Mouse (Mus musculus) lung, embryonic 15.5 days (tissue): ENCODE measurements around the gene Olfr588-ps1. TPM values are rescaled to one million over a fixed set of nuclear protein-coding genes. Genes with fewer than 3 reads are reported as not detected.
"Not testable (repeated sequence)": the region's sequence is repeated elsewhere in the genome, so short reads cannot be mapped to it uniquely, and the experiment has no call there.

Experiments used
- ATAC-seq: fragments of 200-750 bp; cut with Nextera tagmentation; 2 replicates; pipeline ENCODE4 v1.8.0; 2017; ENCODE audit warnings: moderate number of reproducible peaks, borderline replicate concordance; ENCODE audit not compliant: low FRiP score, low TSS enrichment; ENCODE audit errors: extremely low read depth
- H3K27ac ChIP-seq: fragments of 300-500 bp; sonication (generic); 2 replicates; pipeline ENCODE4 v1.5.1; 2015; ENCODE audit warnings: moderate library complexity, mild to moderate bottlenecking, inconsistent platforms
- H3K27me3 ChIP-seq: fragments of 300-500 bp; sonication (generic); 2 replicates; pipeline ENCODE4 v1.6.1; 2015; ENCODE audit warnings: inconsistent platforms
- H3K36me3 ChIP-seq: fragments of 300-500 bp; sonication (generic); 2 replicates; pipeline ENCODE4 v1.6.1; 2015; ENCODE audit warnings: inconsistent platforms
- H3K4me1 ChIP-seq: fragments of 300-500 bp; sonication (generic); 2 replicates; pipeline ENCODE4 v1.6.1; 2015; ENCODE audit warnings: inconsistent platforms
- H3K4me2 ChIP-seq: fragments of 300-500 bp; sonication (generic); 2 replicates; pipeline ENCODE4 v1.6.1; 2015; ENCODE audit warnings: inconsistent platforms, mild to moderate bottlenecking, moderate library complexity
- H3K4me3 ChIP-seq: fragments of 300-500 bp; sonication (generic); 2 replicates; pipeline ENCODE4 v1.5.1; 2015; ENCODE audit warnings: mild to moderate bottlenecking, inconsistent platforms
- H3K9ac ChIP-seq: fragments of 300-500 bp; sonication (generic); 2 replicates; pipeline ENCODE4 v1.6.1; 2015; ENCODE audit warnings: inconsistent platforms
- H3K9me3 ChIP-seq: fragments of 300-500 bp; sonication (generic); 2 replicates; pipeline ENCODE4 v1.6.1; 2016; ENCODE audit warnings: inconsistent platforms
- WGBS: fragments of 180-500 bp; shearing (Covaris S2); methylation state at CpG from one replicate; pipeline ENCODE4 v1.1.7; 2015; 5-methylcytosine and 5-hydroxymethylcytosine counted together
- polyA plus RNA-seq: library from polyadenylated mRNA; unstranded; fragments of >200 nt; fragmentation: Nextera tagmentation; extraction: Ambion mirVana; gene quantifications from 2 replicates; pipeline ENCODE4 v1.2.1, GENCODE M21; 2015

Olfr588-ps1 gene
- not detected in 2 replicates for polyA plus RNA-seq

DNA sequence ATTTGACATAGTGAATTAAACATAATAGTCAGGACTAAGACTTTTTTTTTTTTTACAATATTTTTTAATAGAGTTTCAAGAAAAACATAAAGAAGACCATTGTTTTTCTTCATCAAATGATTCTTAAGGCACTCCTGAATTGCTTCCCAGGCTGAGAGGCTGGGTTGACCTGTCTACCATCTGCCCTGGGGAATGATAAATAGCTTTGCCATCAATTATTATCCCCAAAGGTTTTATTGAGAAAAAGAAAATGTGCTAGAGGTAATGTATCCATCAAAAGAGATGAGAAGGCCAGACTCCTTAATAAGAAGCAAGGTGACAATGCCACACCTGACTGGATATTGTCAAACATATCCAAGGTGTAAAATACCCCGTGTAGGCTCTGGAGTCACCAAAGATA lies at the start of gene Olfr588-ps1:
Olfr588-ps1 (plus strand) TSS at position 301 of the 400 bp plus-strand sequence.
- H3K4me1 ChIP-seq: no peaks in the 10 kb centered on the region
- H3K4me2 ChIP-seq: no peak within 1 kb of the TSS
- no peak for ATAC-seq
- H3K27ac ChIP-seq: no peak within 1 kb of the TSS
- no peaks in the 10 kb centered on the region for H3K9me3 ChIP-seq
- no peak within 1 kb of the TSS for H3K4me3 ChIP-seq
- no peaks in the 10 kb centered on the region for H3K36me3 ChIP-seq
- 73% methylated on average over 1 of the region's 1 CpGs for WGBS
- H3K27me3 ChIP-seq: no peaks in the 10 kb centered on the region
- H3K9ac ChIP-seq: no peak within 1 kb of the TSS

DNA sequence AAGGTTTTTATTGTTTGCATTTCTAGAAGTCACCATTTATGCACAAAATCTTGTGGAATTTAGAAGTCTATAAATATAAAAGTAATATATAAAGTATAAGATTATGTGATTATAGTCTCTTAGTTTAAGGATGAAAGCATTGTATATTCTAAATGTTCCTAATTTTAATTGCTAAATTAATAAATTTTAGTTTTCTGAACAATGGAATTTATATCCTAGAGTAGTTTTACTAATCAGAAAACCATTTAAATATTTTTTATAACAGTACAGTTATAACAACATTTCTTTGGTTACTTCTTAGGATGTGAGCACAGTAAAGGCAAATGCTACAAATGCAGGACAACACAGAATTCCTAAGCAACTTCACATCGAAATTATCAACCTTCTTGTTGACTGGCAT lies 43.3 kb upstream of the Olfr588-ps1 start, which contains the start of gene Olfr585:
Olfr585 (plus strand) TSS at position 301 of the 400 bp plus-strand sequence.
- 65% methylated on average over 1 of the region's 1 CpGs for WGBS
- Histone ChIP-seq H3K27me3 (no peaks in the 10 kb centered on the region), H3K27ac (no peak within 1 kb of the TSS), H3K9ac (no peak within 1 kb of the TSS), H3K4me1 (no peaks in the 10 kb centered on the region), H3K9me3 (no peaks in the 10 kb centered on the region), H3K4me2 (no peak within 1 kb of the TSS), H3K4me3 (no peak within 1 kb of the TSS), H3K36me3 (no peaks in the 10 kb centered on the region)
- no peak for ATAC-seq

DNA sequence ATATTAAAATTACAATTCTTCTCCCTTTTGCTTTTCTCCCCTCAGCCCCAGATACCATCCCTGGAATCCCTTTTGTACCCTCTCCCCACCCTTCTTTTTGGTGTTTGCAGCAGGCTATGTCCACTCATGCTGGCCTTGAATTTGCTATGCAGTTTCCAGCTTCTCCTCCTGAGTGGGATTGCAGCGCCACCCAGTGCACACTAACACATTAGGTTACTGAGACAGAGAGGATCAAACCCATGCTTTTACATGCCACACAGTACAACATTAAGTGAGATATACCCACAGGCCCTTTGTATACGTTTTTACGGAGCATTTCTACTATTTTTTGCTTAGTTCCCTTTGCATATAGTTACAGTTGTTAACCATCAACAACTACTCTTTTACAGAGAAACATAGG lies 21.3 kb upstream of the Olfr588-ps1 start:
- H3K9me3 ChIP-seq: no peaks in the 10 kb centered on the region
- 41% methylated on average over 3 of the region's 3 CpGs for WGBS

DNA sequence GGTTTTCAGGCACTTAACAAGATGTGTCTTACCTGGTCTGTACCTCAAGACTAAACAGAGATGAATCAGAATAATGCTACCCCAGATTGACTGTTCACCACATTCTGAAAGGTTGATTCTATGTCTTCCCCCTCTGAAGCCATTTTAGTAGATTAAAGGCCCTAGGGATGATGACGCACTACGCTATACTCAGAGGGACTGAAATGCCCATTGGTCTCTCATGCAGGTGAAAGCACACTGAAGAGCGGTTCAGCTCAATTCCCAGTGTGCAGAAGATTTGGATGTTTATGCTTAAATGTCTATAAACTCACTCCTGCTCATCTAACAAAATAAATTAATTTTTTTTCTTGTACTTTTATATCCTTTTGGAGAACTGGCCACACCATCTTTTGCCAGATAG lies 15.1 kb upstream of the Olfr588-ps1 start, which contains the start of gene Olfr586:
Olfr586 (minus strand) TSS at position 101 of the 400 bp plus-strand sequence.
- Histone ChIP-seq H3K4me3 (no peak within 1 kb of the TSS), H3K4me1 (no peaks in the 10 kb centered on the region), H3K9me3 (no peaks in the 10 kb centered on the region), H3K27ac (no peak within 1 kb of the TSS), H3K9ac (no peak within 1 kb of the TSS), H3K4me2 (no peak within 1 kb of the TSS), H3K36me3 (no peaks in the 10 kb centered on the region), H3K27me3 (no peaks in the 10 kb centered on the region)
- 89% methylated on average over 3 of the region's 3 CpGs for WGBS
- ATAC-seq: no peak

More for the DNA sequence above, 21.3 kb upstream of the Olfr588-ps1 start:
- ATAC-seq: no peak
- Histone ChIP-seq H3K4me3 (no peak overlapping the region), H3K4me1 (no peaks in the 10 kb centered on the region), H3K27me3 (no peaks in the 10 kb centered on the region), H3K4me2 (no peak overlapping the region), H3K36me3 (no peaks in the 10 kb centered on the region), H3K9ac (no peak overlapping the region), H3K27ac (no peak overlapping the region)

DNA sequence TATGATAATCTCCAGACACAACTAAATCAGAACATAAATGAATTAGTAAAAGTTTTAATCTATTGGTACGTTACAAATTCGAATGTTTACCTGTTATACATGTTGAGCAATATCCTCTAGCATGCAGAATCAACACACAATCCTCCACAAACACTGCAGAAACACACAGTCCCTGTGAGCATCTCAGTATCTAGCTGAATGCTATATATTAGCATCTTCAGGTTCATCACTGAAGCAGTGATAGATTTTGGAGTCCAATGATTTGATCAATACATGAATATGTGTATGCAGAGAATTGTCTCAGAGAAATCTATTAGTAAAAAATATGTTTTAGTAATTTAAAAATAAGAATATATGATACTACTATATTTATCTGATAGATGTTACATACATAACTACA lies 15.6 kb downstream of the Olfr588-ps1 start, which contains the start of gene Olfr589:
Olfr589 (minus strand) TSS at position 101 of the 400 bp plus-strand sequence.
- Histone ChIP-seq H3K27me3 (no peaks in the 10 kb centered on the region), H3K9me3 (no peaks in the 10 kb centered on the region), H3K36me3 (no peaks in the 10 kb centered on the region), H3K4me3 (no peak within 1 kb of the TSS), H3K4me2 (no peak within 1 kb of the TSS), H3K9ac (no peak within 1 kb of the TSS), H3K4me1 (no peaks in the 10 kb centered on the region), H3K27ac (no peak within 1 kb of the TSS)
- ATAC-seq: no peak
- WGBS: 32% methylated on average over 2 of the region's 2 CpGs

DNA sequence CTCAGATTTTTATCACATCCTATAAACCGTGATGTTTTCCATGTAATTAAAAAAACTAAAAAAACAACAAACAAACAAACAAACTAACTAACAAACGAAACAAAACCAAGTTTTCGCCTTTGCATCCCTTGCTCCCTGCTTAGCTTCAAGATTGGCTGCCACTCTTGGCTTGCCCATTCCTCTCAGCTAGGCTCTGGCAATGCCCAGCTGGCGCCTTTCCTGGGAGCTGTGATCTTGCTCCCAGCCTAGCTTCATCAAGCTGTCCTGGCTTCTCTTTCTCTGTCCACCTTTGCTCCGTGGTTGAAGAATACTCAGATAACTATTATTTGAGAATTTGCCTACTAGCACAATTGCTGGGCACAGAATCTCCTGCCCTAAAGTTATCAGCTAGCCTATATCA lies 29.0 kb downstream of the Olfr588-ps1 start:
- no peak for ATAC-seq
- Histone ChIP-seq H3K9me3 (no peaks in the 10 kb centered on the region), H3K27ac (no peak overlapping the region), H3K9ac (no peak overlapping the region), H3K4me3 (no peak overlapping the region), H3K27me3 (no peaks in the 10 kb centered on the region), H3K36me3 (no peaks in the 10 kb centered on the region), H3K4me2 (no peak overlapping the region), H3K4me1 (no peaks in the 10 kb centered on the region)
- 74% methylated on average over 5 of the region's 5 CpGs for WGBS

DNA sequence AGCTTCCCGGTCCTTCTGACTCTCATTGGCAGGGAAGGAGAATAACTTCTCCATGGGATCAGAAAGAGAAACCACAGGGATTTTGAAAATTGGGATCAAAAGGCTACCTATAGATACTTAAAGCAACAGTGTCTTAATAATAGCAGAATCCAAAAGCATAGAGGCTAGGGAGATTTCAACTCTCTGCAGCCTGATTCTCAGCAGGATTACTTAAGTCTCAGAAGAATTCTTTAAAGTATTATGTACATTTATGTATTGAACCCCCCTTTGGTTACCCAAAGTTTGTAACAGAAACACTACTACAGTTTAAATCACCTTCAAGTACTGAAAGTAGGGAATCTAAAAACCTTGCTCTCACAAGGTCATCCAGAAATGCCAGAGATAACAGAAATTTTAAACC lies 37.6 kb downstream of the Olfr588-ps1 start, which contains the start of gene Olfr591:
Olfr591 (minus strand) TSS at position 101 of the 400 bp plus-strand sequence.
- H3K27me3 ChIP-seq: no peaks in the 10 kb centered on the region
- H3K4me2 ChIP-seq: no peak within 1 kb of the TSS
- no peak within 1 kb of the TSS for H3K27ac ChIP-seq
- ATAC-seq: no peak
- WGBS: 82% methylated on average over 1 of the region's 1 CpGs
- no peak within 1 kb of the TSS for H3K4me3 ChIP-seq
- H3K36me3 ChIP-seq: no peaks in the 10 kb centered on the region
- H3K9me3 ChIP-seq: no peaks in the 10 kb centered on the region
- no peaks in the 10 kb centered on the region for H3K4me1 ChIP-seq
- no peak within 1 kb of the TSS for H3K9ac ChIP-seq

DNA sequence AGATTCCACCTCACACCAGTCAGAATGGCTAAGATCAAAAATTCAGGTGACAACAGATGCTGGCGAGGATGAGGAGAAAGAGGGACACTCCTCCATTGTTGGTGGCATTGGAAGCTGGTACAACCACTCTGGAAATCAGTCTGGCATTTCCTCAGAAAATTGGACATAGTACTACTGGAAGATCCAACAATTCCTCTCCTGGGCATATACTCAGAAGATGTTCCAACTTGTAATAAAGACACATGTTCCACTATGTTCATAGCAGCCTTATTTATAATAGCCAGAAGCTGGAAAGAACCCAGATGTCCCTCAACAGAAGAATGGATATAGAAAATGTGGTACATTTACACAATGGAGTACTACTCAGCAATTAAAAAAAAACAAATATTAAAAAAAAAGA lies 43.8 kb downstream of the Olfr588-ps1 start, which contains the start of gene Olfr592:
Olfr592 (plus strand) TSS at position 301 of the 400 bp plus-strand sequence.
- not testable (repeated sequence) for H3K4me2 ChIP-seq
- 55% methylated on average over 1 of the region's 1 CpGs for WGBS

More for the DNA sequence above, 43.8 kb downstream of the Olfr588-ps1 start, which contains the start of gene Olfr592:
- not testable (repeated sequence) for H3K27ac ChIP-seq, H3K9me3 ChIP-seq, H3K36me3 ChIP-seq, H3K27me3 ChIP-seq, H3K4me3 ChIP-seq, ATAC-seq, H3K9ac ChIP-seq, H3K4me1 ChIP-seq

Other genes with a start within 250 kb of the Olfr588-ps1 start
- gene Olfr569, start 250.0 kb upstream of the Olfr588-ps1 start, polyA plus RNA-seq: not detected in 2 replicates
- not detected in 2 replicates for gene Olfr570, start 246.3 kb upstream of the Olfr588-ps1 start, polyA plus RNA-seq
- not detected in 2 replicates for gene Olfr571, start 223.3 kb upstream of the Olfr588-ps1 start, polyA plus RNA-seq
- gene Olfr572, start 216.5 kb upstream of the Olfr588-ps1 start, polyA plus RNA-seq: not detected in 2 replicates
- not detected in 2 replicates for gene Olfr573-ps1, start 198.3 kb upstream of the Olfr588-ps1 start, polyA plus RNA-seq
- gene Olfr574, start 192.4 kb upstream of the Olfr588-ps1 start, polyA plus RNA-seq: not detected in 2 replicates
- gene Olfr575, start 182.1 kb upstream of the Olfr588-ps1 start, polyA plus RNA-seq: not detected in 2 replicates
- gene Olfr576, start 178.2 kb upstream of the Olfr588-ps1 start, polyA plus RNA-seq: not detected in 2 replicates
- gene Olfr577, start 164.9 kb upstream of the Olfr588-ps1 start, polyA plus RNA-seq: not detected in 2 replicates
- gene Olfr578, start 151.6 kb upstream of the Olfr588-ps1 start, polyA plus RNA-seq: not detected in 2 replicates
- not detected in 2 replicates for gene Olfr582, start 102.9 kb upstream of the Olfr588-ps1 start, polyA plus RNA-seq
- gene Olfr583, start 89.6 kb upstream of the Olfr588-ps1 start, polyA plus RNA-seq: not detected in 2 replicates
- not detected in 2 replicates for gene Olfr584, start 59.0 kb upstream of the Olfr588-ps1 start, polyA plus RNA-seq
- gene Olfr585, start 43.2 kb upstream of the Olfr588-ps1 start, polyA plus RNA-seq: not detected in 2 replicates
- not detected in 2 replicates for gene Olfr586, start 15.2 kb upstream of the Olfr588-ps1 start, polyA plus RNA-seq
- not detected in 2 replicates for gene Olfr589, start 15.5 kb downstream of the Olfr588-ps1 start, polyA plus RNA-seq
- not detected in 2 replicates for gene Olfr591, start 37.5 kb downstream of the Olfr588-ps1 start, polyA plus RNA-seq
- gene Olfr592, start 43.9 kb downstream of the Olfr588-ps1 start, polyA plus RNA-seq: not detected in 2 replicates
- not detected in 2 replicates for gene Olfr593, start 71.0 kb downstream of the Olfr588-ps1 start, polyA plus RNA-seq
- not detected in 2 replicates for gene Olfr594, start 76.1 kb downstream of the Olfr588-ps1 start, polyA plus RNA-seq
- gene Usp17ld, start 111.6 kb downstream of the Olfr588-ps1 start, polyA plus RNA-seq: not detected in 2 replicates
- not detected in 2 replicates for gene Olfr596, start 164.8 kb downstream of the Olfr588-ps1 start, polyA plus RNA-seq
- gene Olfr597, start 175.4 kb downstream of the Olfr588-ps1 start, polyA plus RNA-seq: not detected in 2 replicates
- gene Olfr598, start 182.7 kb downstream of the Olfr588-ps1 start, polyA plus RNA-seq: not detected in 2 replicates
- gene Olfr599, start 195.0 kb downstream of the Olfr588-ps1 start, polyA plus RNA-seq: not detected in 2 replicates
- gene Olfr600, start 208.8 kb downstream of the Olfr588-ps1 start, polyA plus RNA-seq: not detected in 2 replicates
- gene Olfr601, start 221.8 kb downstream of the Olfr588-ps1 start, polyA plus RNA-seq: not detected in 2 replicates
- gene Olfr603, start 245.3 kb downstream of the Olfr588-ps1 start, polyA plus RNA-seq: not detected in 2 replicates